Mouse (Mus musculus): ENCODE data around the gene Tmem115.

GRCm38 (mm10) chr9:107544196-107544700 lies 10.5 kb downstream of the Tmem115 start:
- no peak for TF ChIP-seq CTCF (IDR thresholded peaks at IDR 0.05; ENCODE audit: low read depth)
- no peak for TF ChIP-seq EP300 (IDR thresholded peaks at IDR 0.05; ENCODE audit: low read depth)

Data from liver, embryonic 14.5 days (tissue).